Mouse (Mus musculus) C2C12 (cell line): ENCODE data around the gene Duox1. TPM values are rescaled to one million over a fixed set of nuclear protein-coding genes. Genes with fewer than 3 reads are reported as not detected.

Experiments
- H3K27me3 ChIP-seq: one replicate; pipeline ENCODE4 v1.6.1; 2011; ENCODE audit not compliant: control insufficient read depth, insufficient read depth, insufficient read length
- H3K36me3 ChIP-seq: one replicate; pipeline ENCODE4 v1.6.1; 2011; ENCODE audit not compliant: control insufficient read depth, insufficient read depth
- H3K4me3 ChIP-seq: one replicate; pipeline ENCODE4 v1.5.1; 2011; ENCODE audit warnings: mild to moderate bottlenecking, control low read depth; ENCODE audit not compliant: poor library complexity, insufficient read depth, severe bottlenecking
- H3K79me2 ChIP-seq: one replicate; pipeline ENCODE4 v1.6.1; 2011; ENCODE audit not compliant: control insufficient read depth, insufficient read depth
- H3K79me3 ChIP-seq: one replicate; pipeline ENCODE4 v1.6.1; 2011; ENCODE audit warnings: low read depth, control low read depth
- H3ac ChIP-seq: one replicate; pipeline ENCODE3; 2011; ENCODE audit warnings: low read depth; ENCODE audit not compliant: control insufficient read depth, insufficient read length
- CEBPB ChIP-seq: IDR thresholded peaks from one replicate; pipeline ENCODE4 v1.6.1; 2011; ENCODE audit warnings: low read depth, mild to moderate bottlenecking, control low read depth, moderate library complexity
- CTCF ChIP-seq: IDR thresholded peaks from one replicate; pipeline ENCODE4 v1.5.1; 2011; ENCODE audit not compliant: control insufficient read depth, insufficient read depth, insufficient read length
- FOSL1 ChIP-seq: IDR thresholded peaks from one replicate; pipeline ENCODE4 v1.8.0; 2011; ENCODE audit warnings: mild to moderate bottlenecking, low read length; ENCODE audit not compliant: poor library complexity, insufficient read depth, severe bottlenecking
- MAX ChIP-seq: IDR thresholded peaks from one replicate; pipeline ENCODE4 v1.6.1; 2011; ENCODE audit warnings: mild to moderate bottlenecking, control low read depth
- MYOD1 ChIP-seq: IDR thresholded peaks from one replicate; pipeline ENCODE4 v1.6.1; 2011; ENCODE audit warnings: low read depth; ENCODE audit not compliant: control insufficient read depth, insufficient read length
- MYOG ChIP-seq: IDR thresholded peaks from one replicate; pipeline ENCODE4 v1.6.1; 2011; ENCODE audit not compliant: control insufficient read depth, insufficient read length; ENCODE audit errors: extremely low read depth
- USF1 ChIP-seq: IDR thresholded peaks from one replicate; pipeline ENCODE4 v1.6.1; 2011; ENCODE audit warnings: low read depth, mild to moderate bottlenecking, control low read depth, moderate library complexity
- polyA plus RNA-seq: library from polyadenylated mRNA; unstranded; fragments of >200 nt; fragmentation: generic; extraction: Trizol; gene quantifications from one replicate; pipeline ENCODE4 v1.2.1, GENCODE M21; 2012; ENCODE audit warnings: missing spikeins

The Duox1 gene
- polyA plus RNA-seq, 1 experiment = 0.14 TPM

DNA sequence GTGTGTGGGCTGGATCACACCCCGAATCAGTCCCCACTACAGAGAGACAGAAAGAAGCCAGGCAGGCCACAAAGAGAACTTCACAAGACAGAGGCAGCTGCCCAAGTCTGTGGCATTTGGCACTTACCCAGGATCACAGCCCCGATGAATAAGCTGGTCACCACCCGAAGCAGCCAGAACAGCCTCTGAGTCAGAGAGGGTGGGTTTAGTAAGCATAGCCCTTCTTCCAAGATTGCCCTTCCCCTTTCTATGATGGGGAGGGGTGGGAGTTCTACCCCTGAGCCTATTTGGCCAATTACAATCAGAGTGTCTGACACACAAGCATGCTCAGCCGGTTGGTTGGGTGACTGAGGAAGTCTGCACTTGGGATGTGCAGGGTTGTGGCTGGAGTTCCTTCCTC lies 9.3 kb upstream of the Duox1 start:
- Histone ChIP-seq H3K79me2 (no peaks in the 10 kb centered on the region), H3K4me3 (no peak overlapping the region), H3K27me3 (no peaks in the 10 kb centered on the region), H3ac (no peak overlapping the region), H3K36me3 (no peaks in the 10 kb centered on the region), H3K79me3 (no peaks in the 10 kb centered on the region)
- TF ChIP-seq MYOG (no peak), CTCF (no peak), MAX (no peak), FOSL1 (peak; percentile 71), MYOD1 (peak; percentile 79), CEBPB (no peak)

DNA sequence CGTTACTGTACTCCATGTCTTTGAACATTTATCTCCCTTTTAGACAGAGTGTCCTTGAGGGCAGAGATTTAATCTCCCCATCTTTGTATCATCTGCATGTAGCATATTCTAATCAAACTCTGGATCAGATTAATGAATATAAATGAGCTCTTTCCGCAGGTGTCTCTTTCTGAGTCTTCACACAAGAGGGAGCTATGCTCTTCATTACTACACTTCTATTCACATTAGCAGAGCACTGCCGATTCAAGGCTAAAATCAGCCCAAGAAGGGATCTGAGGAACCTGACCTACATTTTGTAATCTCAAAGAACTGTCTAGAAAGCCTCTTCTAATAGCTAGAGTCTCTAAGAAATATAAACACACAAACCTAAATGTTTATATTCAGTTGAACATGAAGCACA lies 5.8 kb upstream of the Duox1 start:
- H3K4me3 ChIP-seq = no peak overlapping the region
- no peaks in the 10 kb centered on the region for H3K36me3 ChIP-seq
- no peaks in the 10 kb centered on the region for H3K79me2 ChIP-seq
- no peaks in the 10 kb centered on the region for H3K27me3 ChIP-seq
- TF ChIP-seq USF1 (no peak), MAX (no peak), MYOD1 (no peak), CEBPB (no peak), MYOG (no peak), CTCF (no peak), FOSL1 (no peak)
- no peak overlapping the region for H3ac ChIP-seq
- no peaks in the 10 kb centered on the region for H3K79me3 ChIP-seq

DNA sequence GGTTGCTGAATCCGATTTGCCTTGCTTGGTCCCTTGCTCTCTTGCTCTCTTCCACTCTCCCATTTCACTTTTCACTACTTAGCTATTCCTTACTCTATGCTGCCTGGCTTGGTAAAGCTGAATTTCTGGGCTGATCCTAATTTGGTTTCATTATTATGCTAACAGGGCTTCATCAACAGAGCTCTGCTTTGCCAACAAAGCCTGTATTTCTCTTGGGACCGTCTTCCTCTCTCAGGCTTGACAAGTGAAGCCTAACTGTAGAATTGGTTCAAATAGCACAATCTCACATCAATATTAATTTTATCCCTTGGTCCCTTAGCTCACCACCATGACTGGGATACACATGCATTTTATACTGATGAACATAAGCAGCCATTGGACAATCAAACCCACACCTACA lies 3.9 kb upstream of the Duox1 start:
- TF ChIP-seq CEBPB = no peak
- TF ChIP-seq CTCF = no peak
- no peak for TF ChIP-seq MYOG
- TF ChIP-seq USF1 = no peak
- TF ChIP-seq MYOD1 = no peak
- no peak for TF ChIP-seq MAX
- TF ChIP-seq FOSL1 = no peak
- Histone ChIP-seq H3K4me3 (no peak overlapping the region), H3K36me3 (no peaks in the 10 kb centered on the region), H3K27me3 (no peaks in the 10 kb centered on the region), H3ac (no peak overlapping the region), H3K79me3 (no peaks in the 10 kb centered on the region), H3K79me2 (no peaks in the 10 kb centered on the region)

DNA sequence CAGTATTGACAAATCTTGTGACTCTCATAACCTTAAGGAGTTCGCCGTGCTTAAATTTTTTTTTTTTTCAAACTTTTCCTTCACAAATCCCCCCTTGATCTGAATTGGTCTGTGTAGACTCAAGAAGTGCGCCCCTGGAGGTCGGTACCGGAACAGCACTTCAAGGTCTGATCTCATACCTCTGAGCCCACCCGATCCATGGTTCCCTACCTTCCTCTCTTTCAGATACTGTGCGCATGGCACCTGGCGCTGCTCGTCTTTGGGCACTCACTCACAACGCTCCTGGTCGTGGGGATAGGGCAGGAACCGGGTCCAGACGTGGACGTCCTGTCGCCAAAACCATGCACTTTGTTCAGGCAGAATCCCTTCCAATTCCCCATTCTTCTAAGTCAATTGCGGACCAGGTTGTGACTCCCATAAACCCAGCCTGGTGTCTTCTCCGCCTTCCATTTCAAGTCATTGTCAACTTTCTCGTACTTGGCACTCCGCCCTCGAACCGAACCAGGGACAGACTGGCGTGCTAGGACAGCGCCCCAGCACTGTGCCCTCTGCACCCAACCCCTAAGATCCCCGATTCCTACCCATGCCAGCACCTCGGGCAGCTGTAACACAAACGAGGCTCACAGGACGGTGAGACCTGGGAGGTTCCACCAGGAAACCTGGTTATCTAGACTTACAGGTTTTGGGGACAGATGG lies 2.6 kb upstream of the Duox1 start:
- no peaks in the 10 kb centered on the region for H3K36me3 ChIP-seq
- TF ChIP-seq CTCF = peak; percentile 33
- no peak for TF ChIP-seq FOSL1
- TF ChIP-seq USF1 = no peak
- no peaks in the 10 kb centered on the region for H3K27me3 ChIP-seq
- no peak overlapping the region for H3K4me3 ChIP-seq
- H3K79me3 ChIP-seq = no peaks in the 10 kb centered on the region
- no peaks in the 10 kb centered on the region for H3K79me2 ChIP-seq
- H3ac ChIP-seq = no peak overlapping the region

DNA sequence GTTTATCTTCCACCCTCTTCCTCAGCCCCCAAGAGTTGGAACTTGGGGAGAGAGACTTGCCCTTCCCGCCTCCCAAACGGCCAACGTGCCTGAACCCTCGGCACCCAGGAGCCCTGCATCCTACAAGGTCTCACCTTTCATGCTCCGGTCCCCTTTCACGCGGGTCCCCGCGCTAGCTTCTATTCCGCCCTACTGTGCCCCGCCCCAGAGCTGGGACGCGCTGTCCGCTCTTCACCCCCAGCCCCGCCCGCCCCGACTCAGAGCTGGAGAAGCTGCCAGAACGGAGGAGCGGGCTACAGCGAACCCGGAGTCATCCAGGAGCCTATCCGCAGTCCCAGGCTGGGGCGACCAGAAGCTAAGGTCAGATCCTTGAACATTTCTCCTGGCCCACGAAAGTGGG lies 1.9 kb upstream of the Duox1 start, which contains the start of gene Duoxa1:
TSS of gene Duoxa1 (minus strand) at position 195 of the 400 bp plus-strand sequence.
- no peak within 1 kb of the TSS for H3K4me3 ChIP-seq
- no peaks in the 10 kb centered on the region for H3K79me3 ChIP-seq
- H3K27me3 ChIP-seq = no peaks in the 10 kb centered on the region
- no peak within 1 kb of the TSS for H3ac ChIP-seq
- TF ChIP-seq MAX = no peak
- TF ChIP-seq FOSL1 = no peak
- no peak for TF ChIP-seq USF1
- TF ChIP-seq CTCF = no peak
- TF ChIP-seq MYOD1 = no peak
- TF ChIP-seq MYOG = no peak
- TF ChIP-seq CEBPB = no peak
- no peaks in the 10 kb centered on the region for H3K36me3 ChIP-seq
- H3K79me2 ChIP-seq = no peaks in the 10 kb centered on the region

DNA sequence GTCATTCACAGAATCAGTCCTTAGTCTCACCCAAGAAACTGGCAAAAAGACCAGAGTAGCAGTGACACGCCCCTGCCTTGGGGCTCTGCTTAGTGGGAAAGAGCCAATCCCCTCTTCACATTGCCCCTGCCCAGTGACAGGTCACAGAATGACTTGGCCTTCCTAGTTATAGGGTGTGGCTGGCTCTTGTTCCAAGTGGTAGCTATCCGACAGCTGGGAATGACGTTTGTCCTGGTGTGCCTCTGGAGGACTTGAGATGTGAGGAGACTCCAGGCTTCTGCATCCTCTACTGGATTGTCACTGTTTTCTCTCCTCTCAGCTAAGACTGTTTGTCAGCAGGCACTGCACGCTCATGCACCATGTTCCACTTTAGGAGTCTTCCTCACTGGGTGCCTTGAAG lies 1.9 kb downstream of the Duox1 start:
- no peaks in the 10 kb centered on the region for H3K79me3 ChIP-seq
- H3K27me3 ChIP-seq = no peaks in the 10 kb centered on the region
- H3K79me2 ChIP-seq = no peaks in the 10 kb centered on the region
- H3ac ChIP-seq = no peak overlapping the region
- no peak for TF ChIP-seq CEBPB
- TF ChIP-seq FOSL1 = no peak
- no peak for TF ChIP-seq MYOD1
- TF ChIP-seq MAX = no peak
- TF ChIP-seq USF1 = no peak
- no peak for TF ChIP-seq MYOG
- H3K4me3 ChIP-seq = no peak overlapping the region
- H3K36me3 ChIP-seq = no peaks in the 10 kb centered on the region
